9 mouse cellular contexts compared by ENCODE assay signal in the genomic region with DNA sequence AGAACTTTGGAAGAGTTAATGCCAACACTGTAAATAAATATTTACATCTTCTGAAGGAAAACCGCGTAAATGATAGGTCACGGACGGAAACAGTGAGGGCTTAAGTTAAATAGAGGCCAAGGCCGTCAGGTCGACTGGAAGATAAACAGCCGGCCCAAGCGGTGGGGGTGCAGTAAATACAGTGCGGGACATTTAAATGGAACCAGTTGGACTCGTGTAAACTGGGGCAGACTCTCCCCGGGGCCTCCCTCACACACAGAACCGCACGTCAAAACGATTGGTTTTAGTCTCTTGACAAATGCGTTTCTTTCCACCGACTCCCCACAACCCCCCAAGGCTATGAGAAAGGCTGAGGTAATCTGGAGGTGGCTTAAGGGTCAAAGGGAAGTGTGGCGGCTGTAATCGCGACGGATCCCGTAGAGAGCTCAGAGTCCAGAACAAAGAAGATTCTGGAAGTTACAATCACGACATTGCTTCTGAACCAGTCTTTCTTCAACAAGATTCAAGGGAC. TPM values are rescaled to one million over a fixed set of nuclear protein-coding genes. Genes with fewer than 3 reads are reported as not detected.
DNase-seq lines count a peak whose midpoint lies in the region; ATAC-seq and TF ChIP-seq lines count a peak whose summit lies in the region.
"Had no signal": no experiment of that assay in that cellular context is flagged by ENCODE, and none has a peak within 500 bp of the region (broad histone marks: within the 10 kb centered on the region; RNA-seq: fewer than 3 reads in every experiment).

No protein-coding gene starts in this region.

- TF ChIP-seq CTCF in testis, adult 2 months (IDR thresholded peaks at IDR 0.05; ENCODE audit: control insufficient read depth, insufficient read depth, insufficient replicate concordance, low read depth, low read length) = no peak

- ATAC-seq in forebrain, embryonic 11.5 days (replicated peaks; ENCODE audit: low FRiP score) = no peak
- no peak for ATAC-seq in forebrain, embryonic 15.5 days (replicated peaks)
- no peak for ATAC-seq in liver, embryonic 16.5 days (ENCODE audit: low read depth)
- ATAC-seq in monocyte, adult 5-6 weeks (replicated peaks; ENCODE audit: insufficient number of reproducible peaks, low FRiP score, low TSS enrichment, poor library complexity, severe bottlenecking) = no peak

- TF ChIP-seq POLR2A in testis, adult 2 months (IDR thresholded peaks at IDR 0.05; ENCODE audit: control insufficient read depth, low read depth, low read length) = no peak

- 27% methylated on average over 22 of the region's 22 CpGs for WGBS in forebrain, embryonic 11.5 days
- WGBS in forebrain, embryonic 15.5 days = 26% methylated on average over 22 of the region's 22 CpGs
- 33% methylated on average over 22 of the region's 22 CpGs for WGBS in liver, embryonic 16.5 days (ENCODE audit: insufficient replicate concordance)

- peak; percentile 49 for DNase-seq in forebrain, embryonic 11.5 days (ENCODE audit: low spot score)
- no peak for DNase-seq in testis, postnatal 14 days (ENCODE audit: low spot score)
- no peak for DNase-seq in adipocyte (ENCODE audit: low spot score)
- DNase-seq in cerebellum, adult 18-20 months = no peak

- no peak overlapping the region for H3K27ac ChIP-seq in forebrain, embryonic 11.5 days (ENCODE audit: low read depth, low read length)
- H3K27ac ChIP-seq in forebrain, embryonic 15.5 days (replicated peaks) = no peak overlapping the region
- peak overlapping the region; percentile 40 for H3K27ac ChIP-seq in testis, adult 2 months (ENCODE audit: control insufficient read depth, insufficient read depth, low read depth, low read length)
- no peak overlapping the region for H3K27ac ChIP-seq in liver, embryonic 16.5 days (ENCODE audit: low read length)
- H3K27ac ChIP-seq: hindbrain, embryonic 13.5 days had no signal

- no peaks in the 10 kb centered on the region for H3K36me3 ChIP-seq in forebrain, embryonic 11.5 days (ENCODE audit: control insufficient read depth, insufficient read depth, low read length)
- no peaks in the 10 kb centered on the region for H3K36me3 ChIP-seq in forebrain, embryonic 15.5 days
- H3K36me3 ChIP-seq in testis, adult 2 months (ENCODE audit: control insufficient read depth, insufficient read depth, low read length) = no peaks in the 10 kb centered on the region
- H3K36me3 ChIP-seq in liver, embryonic 16.5 days (ENCODE audit: control insufficient read depth, insufficient read depth) = no peaks in the 10 kb centered on the region
- H3K36me3 ChIP-seq: hindbrain, embryonic 13.5 days had no signal

- no peaks in the 10 kb centered on the region for H3K9me3 ChIP-seq in forebrain, embryonic 11.5 days (ENCODE audit: control insufficient read depth, low read length)
- H3K9me3 ChIP-seq in forebrain, embryonic 15.5 days = no peaks in the 10 kb centered on the region
- no peaks in the 10 kb centered on the region for H3K9me3 ChIP-seq in liver, embryonic 16.5 days (replicated peaks; ENCODE audit: control insufficient read depth, low read length)
- H3K9me3 ChIP-seq: hindbrain, embryonic 13.5 days had no signal

- H3K27me3 ChIP-seq in forebrain, embryonic 11.5 days (ENCODE audit: control insufficient read depth, insufficient read depth, low read length) = peaks cover 3% of the 10 kb centered on the region
- no peaks in the 10 kb centered on the region for H3K27me3 ChIP-seq in forebrain, embryonic 15.5 days
- H3K27me3 ChIP-seq in testis, adult 2 months (ENCODE audit: control insufficient read depth, insufficient read depth, low read length) = 0 out of 2 replicates have a peak, but pooled peaks cover 2% of the 10 kb centered on the region
- peaks cover 14% of the 10 kb centered on the region for H3K27me3 ChIP-seq in liver, embryonic 16.5 days (ENCODE audit: control insufficient read depth, insufficient read depth, low read depth, low read length)

- peaks cover 18% of the 10 kb centered on the region for H3K4me1 ChIP-seq in forebrain, embryonic 11.5 days (replicated peaks; ENCODE audit: control insufficient read depth, insufficient read depth, low read length)
- peaks cover 18% of the 10 kb centered on the region for H3K4me1 ChIP-seq in forebrain, embryonic 15.5 days
- peaks cover 19% of the 10 kb centered on the region for H3K4me1 ChIP-seq in testis, adult 2 months (ENCODE audit: control insufficient read depth, insufficient read depth, low read length)
- H3K4me1 ChIP-seq in liver, embryonic 16.5 days (ENCODE audit: control insufficient read depth, low read depth, low read length) = peaks cover 16% of the 10 kb centered on the region

- H3K9ac ChIP-seq in forebrain, embryonic 11.5 days (ENCODE audit: low read length) = no peak overlapping the region
- no peak overlapping the region for H3K9ac ChIP-seq in forebrain, embryonic 15.5 days (replicated peaks)
- no peak overlapping the region for H3K9ac ChIP-seq in liver, embryonic 16.5 days (ENCODE audit: low read depth, low read length)
- H3K9ac ChIP-seq: hindbrain, embryonic 13.5 days had no signal

- H3K4me3 ChIP-seq in forebrain, embryonic 11.5 days (ENCODE audit: low read depth, low read length) = no peak overlapping the region
- no peak overlapping the region for H3K4me3 ChIP-seq in forebrain, embryonic 15.5 days
- H3K4me3 ChIP-seq in testis, adult 2 months (ENCODE audit: control insufficient read depth, low read depth, low read length) = peak overlapping the region; percentile 79
- no peak overlapping the region for H3K4me3 ChIP-seq in liver, embryonic 16.5 days (ENCODE audit: low read depth, low read length)
- H3K4me3 ChIP-seq: hindbrain, embryonic 13.5 days had no signal

- H3K4me2 ChIP-seq in forebrain, embryonic 11.5 days (ENCODE audit: low read depth, low read length, severe bottlenecking) = no peak overlapping the region
- H3K4me2 ChIP-seq in forebrain, embryonic 15.5 days (replicated peaks) = no peak overlapping the region
- peak overlapping the region; percentile 8; the same call in 1 of the 2 replicates for H3K4me2 ChIP-seq in liver, embryonic 16.5 days (ENCODE audit: low read depth, low read length)

RNA-seq across cellular contexts. Expression of a gene that starts 4.0 kb away (rescaled TPM):
- 0.39 and 1.0 TPM in 2 replicates for polyA plus RNA-seq in forebrain, embryonic 11.5 days (2014; fragmentation: Nextera tagmentation; extraction: Ambion mirVana)
- 1.7 and 1.8 TPM in 2 replicates for polyA plus RNA-seq in forebrain, embryonic 15.5 days (2015; fragmentation: Nextera tagmentation; extraction: Ambion mirVana)
- 4,001 and 4,433 TPM in 2 replicates for polyA plus RNA-seq in testis, adult 2 months (2012; rRNA removed)
- 0.06 and 0.14 TPM in 2 replicates for polyA plus RNA-seq in liver, embryonic 16.5 days (2015; fragmentation: Nextera tagmentation; extraction: Ambion mirVana)
- total RNA-seq in monocyte, adult 5-6 weeks (2017) = 1.6 to 2.7 TPM (median 2.3 TPM) in 3 replicates

RNA-seq across cellular contexts. Expression of a gene that starts 57.5 kb away (rescaled TPM):
- polyA plus RNA-seq in forebrain, embryonic 11.5 days (2014; fragmentation: Nextera tagmentation; extraction: Ambion mirVana) = 10.5 and 12.4 TPM in 2 replicates
- polyA plus RNA-seq in forebrain, embryonic 15.5 days (2015; fragmentation: Nextera tagmentation; extraction: Ambion mirVana) = 3.9 and 4.2 TPM in 2 replicates
- 3.2 and 3.4 TPM in 2 replicates for polyA plus RNA-seq in testis, adult 2 months (2012; rRNA removed)
- polyA plus RNA-seq in liver, embryonic 16.5 days (2015; fragmentation: Nextera tagmentation; extraction: Ambion mirVana) = 0.12 and 0.21 TPM in 2 replicates
- under 0.01 TPM in 1 of 3 replicates, not detected in the others for total RNA-seq in monocyte, adult 5-6 weeks (2017)

Comparison
In these comparisons a context has a peak if more than half of its experiments do, and no peak if none do; other contexts are left out.
1. RNA of a gene that starts 4.0 kb away (polyA plus RNA-seq): 4,001 to 4,433 TPM in testis, adult 2 months; 1.7 to 1.8 TPM in forebrain, embryonic 15.5 days, 0.39 to 1.0 TPM in forebrain, embryonic 11.5 days and 0.06 to 0.14 TPM in liver, embryonic 16.5 days; every median in the first group is over 1,000 times any median in the second.